Mouse (Mus musculus): ENCODE measurements around the gene Rrp9.

DNA sequence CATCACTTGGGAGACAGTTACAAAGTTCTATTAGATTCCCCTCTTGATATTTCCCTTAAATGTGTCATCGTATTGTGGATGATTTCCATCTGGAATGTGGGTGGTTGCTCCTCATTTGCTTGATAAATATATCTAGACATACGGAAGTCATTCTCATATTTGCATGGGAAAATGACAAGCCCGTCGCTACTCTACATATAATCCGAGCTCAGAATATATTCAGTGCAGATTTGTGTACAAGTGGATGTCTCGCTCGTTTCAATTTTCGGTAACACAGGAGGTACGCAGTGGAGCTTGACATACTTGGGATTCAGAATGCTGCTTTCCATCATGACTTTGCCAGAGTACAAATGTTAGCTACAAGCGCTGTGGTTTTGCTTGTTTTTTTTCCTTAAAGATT lies 33.6 kb downstream of the Rrp9 start:
- TF ChIP-seq CTCF (IDR thresholded peaks at IDR 0.05; ENCODE audit: extremely low read depth, insufficient read depth, low read length) (no peak), POLR2A (IDR thresholded peaks at IDR 0.05; ENCODE audit: extremely low read depth, insufficient read depth, low read length) (no peak)
